Mouse (Mus musculus) 3134 (cell line): ENCODE measurements around the gene Ak2.

Source experiments
- DNase-seq: peaks from one replicate; pipeline ENCODE4 v3.0.0-alpha.2; 2011; ENCODE audit warnings: low spot score; ENCODE audit not compliant: insufficient read length; ENCODE audit errors: extremely low read depth

Ak2 gene

GRCm38 (mm10) chr4:129035851-129036445, 44.2 kb downstream of the Ak2 start:
- DNase-seq = peak; percentile 52

GRCm38 (mm10) chr4:129047721-129048421, 56.1 kb downstream of the Ak2 start:
- DNase-seq = no peak

GRCm38 (mm10) chr4:129048501-129049305, 56.9 kb downstream of the Ak2 start:
- DNase-seq = no peak

DNA sequence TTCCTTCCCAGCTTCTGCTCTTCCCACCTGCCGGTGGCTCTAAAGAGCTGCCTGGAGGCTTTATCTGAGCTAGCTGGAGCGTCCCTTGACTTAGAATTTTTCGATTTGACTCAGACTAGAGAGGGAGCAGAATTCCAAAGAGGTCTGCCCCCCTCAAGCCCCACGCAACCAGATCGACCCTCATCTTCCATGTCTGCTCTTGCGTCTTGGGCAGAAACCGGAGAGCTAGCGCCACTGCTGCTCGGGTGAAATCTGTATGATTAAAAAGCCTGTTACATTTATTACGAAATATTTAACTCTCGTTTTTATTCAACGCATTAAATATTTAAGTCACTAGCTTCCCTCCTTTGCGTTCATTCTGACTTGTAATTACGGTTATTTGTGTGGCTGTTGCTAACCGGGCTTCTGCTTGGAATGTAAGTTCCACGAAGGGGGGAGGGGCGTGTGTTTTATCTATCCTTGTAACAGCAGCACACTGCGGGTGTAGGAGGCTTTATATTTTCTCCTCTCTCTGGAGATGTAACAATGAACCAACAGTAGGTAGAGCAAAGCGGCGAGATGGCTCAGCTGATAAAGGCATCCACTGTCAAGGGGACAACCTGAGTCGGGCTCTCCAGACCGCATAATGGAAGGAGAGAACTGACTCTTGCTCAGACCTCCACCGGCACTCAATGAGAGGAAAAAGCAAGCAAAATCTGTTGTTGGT, 57.7 kb downstream of the Ak2 start:
- no peak for DNase-seq

GRCm38 (mm10) chr4:129050365-129050764, 58.6 kb downstream of the Ak2 start:
- no peak for DNase-seq

DNA sequence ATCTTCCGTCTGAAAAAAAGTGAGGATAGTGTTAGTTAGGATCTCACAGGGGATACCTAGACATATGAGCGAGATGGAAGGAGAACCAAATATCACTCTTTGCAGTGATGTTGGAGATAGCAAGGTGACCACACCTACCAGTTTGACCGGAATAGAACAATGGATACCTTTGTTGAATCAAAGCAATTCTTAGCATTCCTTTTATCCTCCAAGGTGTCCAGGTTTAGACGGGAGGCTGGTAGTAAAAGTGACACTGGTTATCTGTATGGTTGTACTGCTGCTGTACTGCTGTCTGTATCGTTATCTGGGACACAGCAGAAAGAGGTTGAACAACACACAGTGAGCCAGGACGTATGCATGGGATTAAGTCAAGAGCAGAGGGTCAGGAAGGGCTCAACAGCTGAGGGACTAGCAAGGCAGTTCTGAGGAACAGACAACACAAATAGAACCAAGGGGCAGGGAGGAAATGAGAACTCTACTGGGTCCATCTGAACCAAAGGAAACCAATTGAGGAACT, 59.2 kb downstream of the Ak2 start:
- no peak for DNase-seq

- no peak for DNase-seq
Measured at GRCm38 (mm10) chr4:129051461-129052183, 59.9 kb downstream of the Ak2 start.

DNA sequence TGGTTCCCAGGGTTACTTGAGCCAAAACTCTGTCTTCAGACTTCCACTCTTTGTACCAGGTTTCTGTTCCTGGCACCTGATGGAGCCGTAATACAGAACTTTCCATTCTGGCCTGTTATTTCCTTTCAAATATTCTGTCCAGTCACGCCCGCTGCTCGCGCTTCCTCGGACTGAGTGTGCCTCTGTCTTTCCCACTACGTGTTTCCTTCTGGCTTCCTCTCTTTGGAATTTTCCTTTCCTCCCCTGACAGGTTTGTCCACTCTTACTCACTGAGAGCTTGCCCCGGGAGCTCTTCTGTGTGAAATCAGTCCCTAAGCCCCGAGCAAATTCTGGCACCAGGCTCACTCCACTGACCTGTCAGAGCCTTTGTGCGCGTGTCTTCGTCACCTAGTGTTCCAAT, 63.0 kb downstream of the Ak2 start:
- peak; percentile 22 for DNase-seq

- no peak for DNase-seq
Measured at GRCm38 (mm10) chr4:129055562-129055961, 63.8 kb downstream of the Ak2 start.

DNA sequence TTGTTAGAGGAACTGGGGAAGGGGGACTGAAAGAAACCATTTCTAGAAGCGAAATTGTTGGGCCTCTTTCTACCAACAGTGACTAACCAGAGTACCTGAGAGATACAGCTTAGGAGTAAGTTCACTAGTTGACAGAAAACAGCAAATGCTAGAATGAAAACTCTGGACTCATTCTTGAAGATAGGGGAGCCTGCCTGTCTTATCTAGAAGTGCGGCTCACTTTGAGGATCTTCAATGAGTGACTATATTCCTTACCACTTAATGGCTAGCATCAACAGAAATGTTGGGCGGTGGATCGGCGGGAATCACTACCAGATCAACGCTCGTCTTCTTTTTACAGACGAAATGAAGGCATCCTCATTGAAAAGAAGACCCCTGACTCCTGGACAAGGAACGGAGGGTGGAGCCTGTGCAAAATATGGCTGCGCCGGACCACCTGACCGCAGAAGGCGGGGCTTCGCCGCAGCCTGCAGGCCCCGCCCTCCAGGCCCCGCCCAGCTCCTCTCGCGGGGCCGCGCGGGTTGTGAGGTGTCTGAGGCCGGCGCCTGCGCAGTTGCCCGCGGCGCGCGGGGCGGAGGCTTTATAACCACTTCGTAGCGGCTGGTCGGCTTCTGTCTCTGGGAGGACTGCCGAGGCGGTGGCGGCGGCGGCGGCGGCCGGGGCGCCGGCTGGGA, 65.9 kb downstream of the Ak2 start:
- peak; percentile 95 for DNase-seq

GRCm38 (mm10) chr4:129058207-129059092, 66.7 kb downstream of the Ak2 start, which contains the start of gene Rnf19b:
Rnf19b (plus strand) TSS chr4:129058271.
- peak; percentile 61 for DNase-seq

DNA sequence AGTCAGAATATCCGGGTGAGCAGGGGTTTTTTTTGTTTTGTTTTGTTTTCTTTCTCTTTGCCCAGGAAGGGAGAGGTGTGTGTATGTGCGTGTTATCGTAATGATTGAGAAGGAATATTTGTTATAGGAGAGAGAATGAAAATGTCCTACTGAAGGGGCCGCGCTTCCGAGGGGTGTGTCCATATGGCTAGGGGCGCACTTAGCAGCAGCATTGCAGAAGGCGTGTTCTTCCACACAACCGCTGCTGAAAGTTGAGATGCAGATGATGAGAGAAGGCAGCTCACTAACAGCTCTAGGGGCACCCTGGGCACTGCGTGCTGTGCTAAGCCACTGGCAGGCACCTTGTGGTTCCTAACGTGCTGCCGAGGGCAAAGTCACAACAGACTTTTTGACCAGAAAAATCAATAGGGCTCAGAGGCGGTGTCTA, 67.4 kb downstream of the Ak2 start:
- DNase-seq = peak; percentile 34

DNA sequence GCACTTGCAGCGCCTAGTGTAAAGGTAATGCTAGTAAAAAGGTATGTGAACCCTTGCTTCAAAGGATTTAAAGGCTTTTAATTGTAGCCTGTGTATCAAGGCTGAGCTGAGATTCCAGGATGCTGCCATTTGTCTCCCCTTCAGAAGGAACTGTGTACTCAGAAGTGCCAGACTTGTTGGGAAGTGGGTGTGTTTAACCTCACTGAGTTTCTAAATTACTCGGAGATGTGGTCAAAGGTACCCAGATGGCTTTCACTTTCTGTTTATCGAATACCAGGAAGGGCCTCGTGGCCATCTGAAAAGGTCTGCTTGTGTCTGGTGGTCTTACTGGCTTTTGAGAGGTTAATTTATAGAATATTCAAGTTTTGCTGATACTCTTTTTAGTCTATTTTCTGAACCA, 68.2 kb downstream of the Ak2 start:
- DNase-seq = no peak
